Mouse (Mus musculus) limb, embryonic 14.5 days (tissue): Measurements from ENCODE around the gene Igfbp6. TPM values are rescaled to one million over a fixed set of nuclear protein-coding genes. Genes with fewer than 3 reads are reported as not detected.

Source experiments
- ATAC-seq: fragments of 200-750 bp; cut with Nextera tagmentation; 2 replicates; pipeline ENCODE4 v1.8.0; 2017; ENCODE audit warnings: low read depth, moderate number of reproducible peaks, moderate TSS enrichment; ENCODE audit not compliant: low FRiP score
- DNase-seq: peaks from one replicate; pipeline ENCODE4 v3.0.0-alpha.2; 2015; ENCODE audit warnings: low spot score
- H3K27ac ChIP-seq: fragments of 300-500 bp; sonication (generic); replicated peaks from 2 replicates; pipeline ENCODE4 v1.5.1; 2014; ENCODE audit warnings: low read depth, mild to moderate bottlenecking, low read length, moderate library complexity, mixed read lengths
- H3K27me3 ChIP-seq: fragments of 300-500 bp; sonication (generic); 2 replicates; pipeline ENCODE4 v1.6.1; 2014; ENCODE audit warnings: low read length, mixed read lengths; ENCODE audit not compliant: control insufficient read depth, insufficient read depth
- H3K36me3 ChIP-seq: fragments of 300-500 bp; sonication (generic); 2 replicates; pipeline ENCODE4 v1.6.1; 2014; ENCODE audit warnings: mild to moderate bottlenecking, low read length, moderate library complexity, mixed read lengths; ENCODE audit not compliant: control insufficient read depth, insufficient read depth
- H3K4me1 ChIP-seq: fragments of 300-500 bp; sonication (generic); 2 replicates; pipeline ENCODE4 v1.6.1; 2014; ENCODE audit warnings: antibody characterized with exemption, low read length, mixed read lengths; ENCODE audit not compliant: control insufficient read depth, insufficient read depth
- H3K4me2 ChIP-seq: fragments of 300-500 bp; sonication (generic); replicated peaks from 2 replicates; pipeline ENCODE4 v1.6.1; 2014; ENCODE audit warnings: low read depth, mild to moderate bottlenecking, low read length, moderate library complexity; ENCODE audit not compliant: severe bottlenecking
- H3K4me3 ChIP-seq: fragments of 300-500 bp; sonication (generic); replicated peaks from 2 replicates; pipeline ENCODE4 v1.5.1; 2014; ENCODE audit warnings: low read length
- H3K9ac ChIP-seq: fragments of 300-500 bp; sonication (generic); 2 replicates; pipeline ENCODE4 v1.6.1; 2014; ENCODE audit warnings: mild to moderate bottlenecking, low read depth, low read length, moderate library complexity; ENCODE audit not compliant: severe bottlenecking
- H3K9me3 ChIP-seq: fragments of 300-500 bp; sonication (generic); 2 replicates; pipeline ENCODE4 v1.6.1; 2016; ENCODE audit warnings: low read length; ENCODE audit not compliant: control insufficient read depth
- POLR2A ChIP-seq: fragments of 200-500 bp; IDR thresholded peaks from 2 replicates; pipeline ENCODE4 v1.8.0; 2012; ENCODE audit warnings: inconsistent platforms, mild to moderate bottlenecking, moderate library complexity, borderline replicate concordance; ENCODE audit not compliant: insufficient read depth, insufficient read length; ENCODE audit errors: extremely low read depth
- WGBS: fragments of 180-500 bp; shearing (Covaris S2); extraction: QIAGEN DNeasy Blood & Tissue Kit; methylation state at CpG from one replicate; pipeline ENCODE4 v1.1.7; 2014; 5-methylcytosine and 5-hydroxymethylcytosine counted together
- polyA plus RNA-seq, 2 experiments: library from polyadenylated mRNA; depleted of rRNA in 1 of 2; stranded (reverse) in 1 of 2; unstranded in 1 of 2; fragments of >200 nt; fragmentation: Nextera tagmentation in 1 of 2; extraction: Ambion mirVana in 1 of 2; gene quantifications; 2 replicates each; pipeline versions ENCODE4 v1.2.1 to v1.2.3; 2012 to 2014

Igfbp6 gene
- polyA plus RNA-seq, 2 experiments: 8.1 to 11.7 TPM

DNA sequence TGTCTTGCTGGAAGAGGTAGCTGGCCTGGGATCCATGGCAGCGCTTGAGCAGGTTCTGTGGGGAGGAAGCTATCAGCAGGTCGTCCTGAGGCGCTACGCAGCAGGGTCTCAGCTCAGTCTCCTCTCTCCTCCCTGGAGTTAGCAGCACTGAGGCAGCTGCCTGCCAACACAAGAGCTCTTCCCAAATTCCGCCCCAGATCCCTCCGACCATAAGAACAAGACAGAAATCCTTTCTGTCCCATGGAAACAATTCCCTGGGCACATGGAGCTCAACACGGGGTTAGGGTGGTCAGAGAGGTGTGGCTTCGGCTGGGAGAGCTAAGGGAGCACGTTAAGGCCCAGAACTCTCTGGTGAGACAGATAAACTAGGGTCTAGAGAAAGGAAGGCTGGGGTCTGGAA lies 34.9 kb downstream of the Igfbp6 start:
- no peak for ATAC-seq
- no peaks in the 10 kb centered on the region for H3K27me3 ChIP-seq
- no peaks in the 10 kb centered on the region for H3K9me3 ChIP-seq
- 74% methylated on average over 9 of the region's 9 CpGs for WGBS
- no peaks in the 10 kb centered on the region for H3K4me1 ChIP-seq
- H3K27ac ChIP-seq: no peak overlapping the region
- H3K9ac ChIP-seq: no peak overlapping the region
- H3K4me2 ChIP-seq: no peak overlapping the region
- no peak for DNase-seq
- no peak for TF ChIP-seq POLR2A
- peaks cover 44% of the 10 kb centered on the region for H3K36me3 ChIP-seq
- no peak overlapping the region for H3K4me3 ChIP-seq

- ATAC-seq (no peak), DNase-seq (no peak)
- no peaks in the 10 kb centered on the region for H3K27me3 ChIP-seq
- no peaks in the 10 kb centered on the region for H3K4me1 ChIP-seq
- peaks cover 49% of the 10 kb centered on the region for H3K36me3 ChIP-seq
- H3K27ac ChIP-seq: no peak overlapping the region
- H3K4me2 ChIP-seq: no peak overlapping the region
- 91% methylated on average over 14 of the region's 14 CpGs for WGBS
- TF ChIP-seq POLR2A: no peak
- no peak overlapping the region for H3K4me3 ChIP-seq
- no peak overlapping the region for H3K9ac ChIP-seq
- H3K9me3 ChIP-seq: no peaks in the 10 kb centered on the region
These were observed 35.8 kb downstream of the Igfbp6 start for GRCm38 (mm10) chr15:102179924-102180323.

- ATAC-seq (no peak), DNase-seq (no peak)
- Histone ChIP-seq H3K4me2 (no peak overlapping the region), H3K9ac (no peak overlapping the region), H3K27ac (no peak overlapping the region), H3K36me3 (peaks cover 47% of the 10 kb centered on the region), H3K27me3 (no peaks in the 10 kb centered on the region), H3K4me1 (no peaks in the 10 kb centered on the region), H3K9me3 (no peaks in the 10 kb centered on the region), H3K4me3 (no peak overlapping the region)
- 64% methylated on average over 3 of the region's 3 CpGs for WGBS
- no peak for TF ChIP-seq POLR2A
These were observed 38.9 kb downstream of the Igfbp6 start for GRCm38 (mm10) chr15:102183076-102183475.

DNA sequence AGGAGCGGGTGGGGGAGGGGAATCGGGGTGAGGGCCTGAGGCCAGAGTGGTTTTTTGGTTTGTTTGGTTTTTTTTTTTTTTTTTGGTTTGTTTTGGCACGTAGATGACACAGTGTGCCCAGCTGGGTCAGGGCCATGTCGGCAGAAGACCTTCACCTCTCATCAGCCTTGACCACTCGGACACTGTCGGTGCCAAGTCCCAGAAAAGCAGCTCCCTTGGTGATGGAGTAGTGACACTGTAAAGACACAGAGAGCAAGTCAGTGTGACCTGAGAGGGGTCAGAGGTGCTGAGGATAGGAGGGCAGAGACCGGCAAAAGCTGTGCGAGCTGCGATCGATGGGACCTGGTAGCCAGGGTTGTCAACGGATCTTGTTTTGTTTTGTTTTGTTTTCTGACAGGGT lies 42.1 kb downstream of the Igfbp6 start:
- Histone ChIP-seq H3K4me1 (no peaks in the 10 kb centered on the region), H3K36me3 (peaks cover 34% of the 10 kb centered on the region), H3K4me3 (no peak overlapping the region), H3K27me3 (no peaks in the 10 kb centered on the region), H3K9me3 (no peaks in the 10 kb centered on the region), H3K27ac (no peak overlapping the region), H3K4me2 (no peak overlapping the region), H3K9ac (no peak overlapping the region)
- TF ChIP-seq POLR2A: no peak
- DNase-seq (no peak), ATAC-seq (no peak)
- 82% methylated on average over 11 of the region's 11 CpGs for WGBS

DNA sequence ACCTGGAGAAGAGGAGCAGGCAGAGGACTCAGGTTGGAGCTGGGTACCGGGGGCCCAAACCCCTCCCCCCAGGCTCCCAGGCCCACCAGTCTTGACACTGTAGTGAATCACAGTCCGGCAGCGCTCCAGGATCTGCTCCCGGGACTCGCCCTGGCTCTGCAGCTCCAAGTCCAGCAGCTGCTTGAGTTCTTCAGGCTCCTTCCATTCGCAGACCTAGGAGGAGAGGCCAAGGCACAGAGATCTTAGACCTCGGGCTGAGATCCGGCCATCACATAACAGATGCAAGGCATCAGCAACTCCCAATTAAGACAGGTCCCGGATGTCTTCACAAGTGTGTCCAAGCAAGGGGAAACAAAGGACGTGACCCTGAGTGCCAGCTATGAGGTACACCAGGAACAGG lies 43.9 kb downstream of the Igfbp6 start:
- Histone ChIP-seq H3K9ac (no peak overlapping the region), H3K36me3 (peaks cover 34% of the 10 kb centered on the region), H3K4me1 (0 out of 2 replicates have a peak, but pooled peaks cover 4% of the 10 kb centered on the region), H3K9me3 (no peaks in the 10 kb centered on the region), H3K27ac (no peak overlapping the region), H3K4me3 (no peak overlapping the region), H3K27me3 (no peaks in the 10 kb centered on the region), H3K4me2 (no peak overlapping the region)
- WGBS: 93% methylated on average over 10 of the region's 10 CpGs
- no peak for TF ChIP-seq POLR2A
- no peak for ATAC-seq
- no peak for DNase-seq

DNA sequence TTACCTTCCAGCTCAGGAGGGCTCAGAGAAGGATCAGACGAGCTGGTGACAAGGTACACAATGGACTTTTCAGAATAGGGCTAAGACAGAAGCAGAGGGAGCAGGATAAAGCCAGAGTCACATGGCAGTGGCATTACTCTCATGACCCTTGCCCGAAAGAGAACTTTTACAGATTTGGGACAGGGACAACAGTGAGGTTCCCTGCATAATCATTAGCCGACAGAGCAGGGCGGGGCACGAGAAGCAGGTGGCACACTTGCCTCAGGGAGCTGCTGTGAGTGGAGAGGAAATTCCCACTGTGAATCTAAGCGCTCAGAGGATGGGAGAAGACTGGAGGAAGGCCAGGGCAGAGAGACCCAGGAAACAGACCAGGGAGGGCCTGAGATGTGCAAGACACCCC lies 44.7 kb downstream of the Igfbp6 start:
- Histone ChIP-seq H3K4me1 (0 out of 2 replicates have a peak, but pooled peaks cover 4% of the 10 kb centered on the region), H3K4me2 (no peak overlapping the region), H3K27ac (no peak overlapping the region), H3K27me3 (no peaks in the 10 kb centered on the region), H3K9ac (no peak overlapping the region), H3K9me3 (no peaks in the 10 kb centered on the region), H3K4me3 (no peak overlapping the region), H3K36me3 (peaks cover 30% of the 10 kb centered on the region)
- 63% methylated on average over 6 of the region's 6 CpGs for WGBS
- DNase-seq: no peak
- TF ChIP-seq POLR2A: no peak
- ATAC-seq: no peak
